ENCODE assay signal across 9 mouse cellular contexts in the genomic region with DNA sequence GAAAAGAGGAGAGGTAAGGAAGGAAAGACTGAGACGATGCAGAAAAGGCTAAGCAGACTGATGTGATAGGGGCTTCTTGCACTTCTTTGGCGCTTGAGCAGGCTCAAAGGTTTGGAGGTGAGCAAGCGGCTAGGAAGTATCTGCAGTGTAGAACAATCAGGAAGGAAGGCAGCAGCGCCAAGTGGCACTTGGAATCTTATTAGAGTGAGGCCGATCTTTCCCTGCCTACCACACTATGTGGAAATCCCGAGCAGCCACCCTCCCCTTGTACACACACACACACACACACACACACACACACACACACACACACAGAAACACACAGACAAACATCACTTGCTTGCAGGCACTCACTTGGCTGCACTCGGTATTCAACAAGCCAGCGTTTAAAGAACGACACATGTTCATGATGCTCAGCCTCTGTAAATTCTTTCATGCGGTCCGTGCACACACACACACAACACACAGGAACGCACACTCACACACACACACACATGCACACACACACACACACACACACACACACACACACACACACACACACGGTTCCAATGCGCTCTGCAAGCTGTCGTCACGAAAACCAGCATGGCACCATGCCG. TPM values are rescaled to one million over a fixed set of nuclear protein-coding genes. Genes with fewer than 3 reads are reported as not detected.
A peak's percentile ranks its signal among the peaks of the same experiment; 100 is the strongest.
DNase-seq lines count a peak whose midpoint lies in the region; ATAC-seq and TF ChIP-seq lines count a peak whose summit lies in the region.
"Had no signal": no experiment of that assay in that cellular context is flagged by ENCODE, and none has a peak within 500 bp of the region (broad histone marks: within the 10 kb centered on the region; RNA-seq: fewer than 3 reads in every experiment).

No protein-coding gene starts in this region.

- TF ChIP-seq CTCF in gastrocnemius, adult 2 months (IDR thresholded peaks at IDR 0.05), result no peak
- no peak for TF ChIP-seq CTCF in small intestine, adult 2 months (IDR thresholded peaks at IDR 0.05; ENCODE audit: extremely low read depth, insufficient read length, insufficient replicate concordance, low read depth, low read length)

- intact Hi-C loops in gastrocnemius, adult 2 months (cut with DNase I), result loop anchor here (10.0 kb wide), 1 partner anchor 341 kb away; no protein-coding TSS in a partner anchor
- intact Hi-C loops in gastrocnemius, postnatal 36 days (cut with DNase I), result loop anchor here (10.0 kb wide), 1 partner anchor 341 kb away; no protein-coding TSS in a partner anchor

- peaks cover 45% of the 10 kb centered on the region for H3K27me3 ChIP-seq in embryonic facial prominence, embryonic 14.5 days (replicated peaks; ENCODE audit: control insufficient read depth, insufficient read depth, low read length)
- peaks cover 67% of the 10 kb centered on the region for H3K27me3 ChIP-seq in limb, embryonic 10.5 days (ENCODE audit: low read depth, poor library complexity, severe bottlenecking)
- no peaks in the 10 kb centered on the region; the same call in none of the 2 replicates for H3K27me3 ChIP-seq in small intestine, adult 2 months (ENCODE audit: control insufficient read depth, insufficient read depth, low read length)

- in situ Hi-C loops in ES-E14 (cut with MboI; ENCODE audit: low sequenced_read_pairs in 2 of 2, unreplicated experiment in 2 of 2), result no loop called here

- no peak for DNase-seq in gastrocnemius, adult 2 months
- no peak for DNase-seq in gastrocnemius, postnatal 36 days
- DNase-seq in ES-E14 (ENCODE audit: low read depth, low spot score), result peak; percentile 3
- peak; percentile 15 for DNase-seq in embryonic facial prominence, embryonic 14.5 days (ENCODE audit: low spot score)
- DNase-seq in limb, embryonic 10.5 days (ENCODE audit: low spot score), result no peak
- no peak for DNase-seq in urinary bladder, postnatal 25 days (ENCODE audit: low spot score)

- WGBS in embryonic facial prominence, embryonic 14.5 days, result 4% methylated on average over 16 of the region's 17 CpGs
- 9% methylated on average over 17 of the region's 17 CpGs for WGBS in limb, embryonic 10.5 days
- WGBS in small intestine, adult 2 months, result 8% methylated on average over 17 of the region's 17 CpGs

- peak overlapping the region; percentile 63 for H3K4me3 ChIP-seq in gastrocnemius, adult 2 months
- peak overlapping the region; percentile 87 to 91 for H3K4me3 ChIP-seq in ES-E14 (ENCODE audit: insufficient read depth in 1 of 2, low read depth in 1 of 2, low read length in 2 of 2, poor library complexity in 1 of 2, severe bottlenecking in 1 of 2)
- H3K4me3 ChIP-seq in embryonic facial prominence, embryonic 14.5 days (ENCODE audit: low read depth, low read length), result peak overlapping the region; percentile 69
- peak overlapping the region; percentile 75 for H3K4me3 ChIP-seq in limb, embryonic 10.5 days
- peak overlapping the region; percentile 51 for H3K4me3 ChIP-seq in small intestine, adult 2 months (ENCODE audit: low read depth, low read length)
- H3K4me3 ChIP-seq: myocyte had no signal

- no peak overlapping the region for H3K27ac ChIP-seq in gastrocnemius, adult 2 months
- H3K27ac ChIP-seq in ES-E14 (ENCODE audit: insufficient read depth, low read depth, low read length, poor library complexity, severe bottlenecking), result no peak overlapping the region
- no peak overlapping the region for H3K27ac ChIP-seq in embryonic facial prominence, embryonic 14.5 days (replicated peaks; ENCODE audit: low read depth, low read length)
- no peak overlapping the region for H3K27ac ChIP-seq in limb, embryonic 10.5 days
- no peak overlapping the region for H3K27ac ChIP-seq in small intestine, adult 2 months (ENCODE audit: insufficient read depth, low read depth, low read length)

- H3K36me3 ChIP-seq in ES-E14 (ENCODE audit: control insufficient read depth, insufficient read depth, low read length, poor library complexity, severe bottlenecking), result no peaks in the 10 kb centered on the region
- no peaks in the 10 kb centered on the region for H3K36me3 ChIP-seq in embryonic facial prominence, embryonic 14.5 days (ENCODE audit: control insufficient read depth, insufficient read depth, low read length)
- H3K36me3 ChIP-seq in limb, embryonic 10.5 days, result no peaks in the 10 kb centered on the region
- no peaks in the 10 kb centered on the region for H3K36me3 ChIP-seq in small intestine, adult 2 months (ENCODE audit: control insufficient read depth, insufficient read depth, low read length)

- H3K9ac ChIP-seq in ES-E14 (ENCODE audit: insufficient read depth, low read depth, low read length, poor library complexity, severe bottlenecking), result peak overlapping the region; percentile 79; the same call in 1 of the 2 replicates
- peak overlapping the region; percentile 69 for H3K9ac ChIP-seq in embryonic facial prominence, embryonic 14.5 days (ENCODE audit: low read depth, low read length)

- no peak for ATAC-seq in embryonic facial prominence, embryonic 14.5 days (ENCODE audit: low read depth)
- no peak for ATAC-seq in megakaryocyte progenitor cell, adult 5-6 weeks (replicated peaks; ENCODE audit: poor library complexity)

- H3K9me3 ChIP-seq in ES-E14 (ENCODE audit: control insufficient read depth, insufficient read depth, low read depth, low read length), result no peaks in the 10 kb centered on the region
- H3K9me3 ChIP-seq in embryonic facial prominence, embryonic 14.5 days (ENCODE audit: control insufficient read depth, low read length), result no peaks in the 10 kb centered on the region
- no peaks in the 10 kb centered on the region for H3K9me3 ChIP-seq in limb, embryonic 10.5 days (replicated peaks)

- TF ChIP-seq POLR2A in small intestine, adult 2 months (IDR thresholded peaks at IDR 0.05; ENCODE audit: low read depth, low read length), result no peak

- peaks cover 0 to 9% of the 10 kb centered on the region in 2 experiments; a peak in 1 of 4 replicates for H3K4me1 ChIP-seq in ES-E14 (ENCODE audit: control insufficient read depth in 2 of 2, insufficient read depth in 2 of 2, low read length in 2 of 2, poor library complexity in 1 of 2)
- 0 out of 2 replicates have a peak, but pooled peaks cover 3% of the 10 kb centered on the region for H3K4me1 ChIP-seq in embryonic facial prominence, embryonic 14.5 days (ENCODE audit: control insufficient read depth, insufficient read depth, low read length)
- H3K4me1 ChIP-seq in limb, embryonic 10.5 days, result peaks cover 13% of the 10 kb centered on the region
- no peaks in the 10 kb centered on the region for H3K4me1 ChIP-seq in small intestine, adult 2 months (ENCODE audit: control insufficient read depth, insufficient read depth, insufficient read length, low read length)

- peak overlapping the region; percentile 96 for H3K4me2 ChIP-seq in embryonic facial prominence, embryonic 14.5 days (ENCODE audit: low read depth, low read length)

TF ChIP-seq in ES-E14, 5 proteins besides CTCF, POLR2A, EP300 and RAD21:
- TF ChIP-seq HCFC1 (IDR thresholded peaks at IDR 0.05; ENCODE audit: borderline replicate concordance, insufficient read depth, low read length) (no peak), ZNF384 (IDR thresholded peaks at IDR 0.05; ENCODE audit: low read depth, low read length) (no peak), ZC3H11A (IDR thresholded peaks at IDR 0.05; ENCODE audit: borderline replicate concordance, low read depth, low read length) (no peak)

RNA-seq across cellular contexts. Expression of a gene that starts 1.4 kb away (rescaled TPM):
- under 1 TPM; 0.18 to 0.20 TPM for total RNA-seq in gastrocnemius, adult 2 months (2021)
- total RNA-seq in gastrocnemius, postnatal 36 days (2021), result under 1 TPM; 0.10 to 0.12 TPM
- 7.0 and 8.1 TPM in 2 replicates for total RNA-seq in ES-E14 (2012; rRNA removed)
- polyA plus RNA-seq in embryonic facial prominence, embryonic 14.5 days (2014; fragmentation: Nextera tagmentation; extraction: Ambion mirVana), result 0.43 and 0.85 TPM in 2 replicates
- polyA plus RNA-seq in limb, embryonic 10.5 days (2016; fragmentation: Nextera tagmentation; extraction: Ambion mirVana), result 0.19 and 0.43 TPM in 2 replicates
- polyA plus RNA-seq in small intestine, adult 2 months (2012; rRNA removed), result 0.37 TPM in 2 replicates
- not detected in 2 replicates for total RNA-seq in megakaryocyte progenitor cell, adult 5-6 weeks (2015)
- total RNA-seq in megakaryocyte progenitor cell, adult 5-6 weeks (2017), result not detected in 2 replicates
- polyA plus RNA-seq: myocyte had no signal

Comparison
In these comparisons a context has a peak if more than half of its experiments do, and no peak if none do; other contexts are left out.
1. DNase-seq: peak in ES-E14 (single experiment) and embryonic facial prominence, embryonic 14.5 days (single experiment); none in gastrocnemius, adult 2 months (single experiment), gastrocnemius, postnatal 36 days (0 of 2), limb, embryonic 10.5 days (single experiment) and urinary bladder, postnatal 25 days (single experiment).
2. Peak in every context shown above with its lines, with median percentiles within 50 percentile points of each other: H3K4me3 ChIP-seq.